Mouse (Mus musculus): ENCODE measurements around the gene Mab21l1.

The Mab21l1 gene

DNA sequence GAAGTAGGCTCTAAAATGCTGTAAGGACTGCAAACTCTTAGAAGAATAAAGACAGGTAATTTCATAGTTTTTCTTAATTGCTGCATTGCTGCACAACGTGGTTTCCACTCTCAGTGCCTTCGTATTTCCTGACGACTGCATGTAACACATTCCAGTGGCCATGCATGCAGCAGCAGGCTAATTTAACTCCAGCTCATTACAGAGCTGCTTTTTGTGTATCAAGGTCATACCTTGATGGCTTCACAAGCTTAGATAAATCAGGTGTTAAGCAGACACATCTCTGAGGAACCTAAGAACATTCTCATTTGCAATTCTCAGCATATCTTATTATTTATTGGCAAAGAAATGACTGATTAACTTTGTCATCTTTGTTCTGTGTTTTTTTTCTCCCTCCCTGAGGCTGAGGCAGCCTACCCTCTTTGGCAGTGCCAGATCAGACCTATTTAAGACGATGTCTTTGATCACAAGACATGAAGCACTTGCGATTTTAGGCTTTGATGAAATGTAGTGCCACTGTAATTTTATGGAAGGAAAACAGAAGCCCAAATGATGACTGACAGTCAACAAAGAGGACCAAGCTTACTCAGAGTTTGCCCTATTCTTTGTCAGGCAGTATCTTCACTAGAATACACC lies 32.8 kb downstream of the Mab21l1 start:
- no peak for DNase-seq (ENCODE audit: low spot score)

DNA sequence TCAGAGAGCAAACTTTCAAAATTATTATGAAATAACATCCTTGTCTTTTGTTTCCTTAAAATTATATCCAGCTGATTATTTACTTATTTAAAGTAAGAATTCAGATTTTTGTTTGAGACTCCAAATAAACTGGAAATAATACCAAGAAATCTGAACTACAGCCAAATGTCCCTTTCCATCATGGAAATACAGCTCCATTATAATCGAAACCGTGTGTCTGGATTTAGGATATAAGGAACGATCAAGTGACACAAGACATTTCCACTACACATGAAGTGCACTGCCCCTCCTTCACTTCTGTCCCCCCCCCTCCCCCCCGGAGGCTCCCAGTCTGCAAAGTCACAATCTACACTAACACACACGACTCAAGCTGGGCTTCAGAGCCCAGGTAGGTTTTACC lies 33.8 kb downstream of the Mab21l1 start:
- DNase-seq (ENCODE audit: low spot score), result no peak

GRCm38 (mm10) chr3:55816638-55817375 lies 34.5 kb downstream of the Mab21l1 start:
- no peak for DNase-seq (ENCODE audit: low spot score)

GRCm38 (mm10) chr3:55818082-55818481 lies 35.8 kb downstream of the Mab21l1 start:
- DNase-seq (ENCODE audit: low spot score), result no peak

- no peak for DNase-seq (ENCODE audit: low spot score)
These were observed 37.3 kb downstream of the Mab21l1 start for GRCm38 (mm10) chr3:55819598-55819997.

DNA sequence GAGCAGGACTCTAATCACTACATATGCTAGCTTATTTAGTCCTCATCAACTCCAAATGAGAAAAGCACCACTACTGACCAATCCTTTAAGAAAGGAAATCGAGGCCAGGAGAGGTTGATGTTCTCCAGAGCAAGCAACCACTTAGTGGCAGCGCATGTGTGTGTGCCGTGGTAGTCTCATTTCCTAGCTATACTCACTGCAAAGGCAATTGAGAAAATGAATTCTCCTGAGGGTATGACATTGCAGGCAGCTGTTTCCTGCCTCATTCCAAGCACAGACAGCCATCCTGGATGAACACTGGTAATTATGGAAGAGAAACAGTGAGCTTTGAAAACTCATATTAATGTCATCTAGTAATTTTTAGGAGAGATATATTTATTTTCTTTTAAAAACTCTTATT lies 42.6 kb downstream of the Mab21l1 start:
- no peak for DNase-seq (ENCODE audit: low spot score)

- peak; percentile 14 for DNase-seq (ENCODE audit: low spot score)
These were observed 46.4 kb downstream of the Mab21l1 start for GRCm38 (mm10) chr3:55828481-55829256.

DNA sequence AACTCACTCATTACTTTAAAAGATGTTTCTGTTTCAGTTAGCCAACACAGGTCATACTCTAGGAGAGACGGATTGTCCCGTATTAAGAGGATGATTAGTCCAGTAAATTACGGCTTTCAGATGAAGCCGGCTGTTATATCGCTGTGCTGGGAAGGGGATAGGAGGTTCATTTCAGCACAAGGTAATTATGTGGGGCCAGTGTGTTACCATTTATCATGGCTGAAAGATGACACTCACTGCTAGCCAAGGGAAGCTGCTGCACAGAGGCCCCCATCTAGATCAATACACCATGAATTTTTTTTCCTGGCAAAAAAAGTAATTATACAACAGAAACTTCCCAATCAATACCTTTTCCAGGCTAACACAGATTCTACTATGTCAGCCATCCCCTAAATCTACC lies 47.9 kb downstream of the Mab21l1 start:
- DNase-seq (ENCODE audit: low spot score), result no peak

Data from c-Kit-positive CD71-positive TER-119-positive erythroid progenitor cells, embryonic 14.5 days (primary cell).